Mouse (Mus musculus) forebrain, embryonic 11.5 days (tissue): ENCODE measurements around the gene Ecpas. TPM values are rescaled to one million over a fixed set of nuclear protein-coding genes. Genes with fewer than 3 reads are reported as not detected.

Experiments
- ATAC-seq: fragments of 200-750 bp; cut with Nextera tagmentation; replicated peaks from 2 replicates; pipeline ENCODE4 v1.8.0; 2017; ENCODE audit warnings: moderate TSS enrichment; ENCODE audit not compliant: low FRiP score
- DNase-seq: peaks from one replicate; pipeline ENCODE4 v3.0.0-alpha.2; 2017; ENCODE audit warnings: low spot score
- H3K27ac ChIP-seq: fragments of 300-500 bp; sonication (generic); 2 replicates; pipeline ENCODE4 v1.5.1; 2014; ENCODE audit warnings: low read depth, low read length
- H3K27me3 ChIP-seq: fragments of 300-500 bp; sonication (generic); 2 replicates; pipeline ENCODE4 v1.6.1; 2014; ENCODE audit warnings: mild to moderate bottlenecking, low read length, mixed read lengths; ENCODE audit not compliant: control insufficient read depth, insufficient read depth
- H3K36me3 ChIP-seq: fragments of 300-500 bp; sonication (generic); 2 replicates; pipeline ENCODE4 v1.6.1; 2014; ENCODE audit warnings: mild to moderate bottlenecking, low read length, moderate library complexity, mixed read lengths; ENCODE audit not compliant: control insufficient read depth, insufficient read depth
- H3K4me1 ChIP-seq: fragments of 300-500 bp; sonication (generic); replicated peaks from 2 replicates; pipeline ENCODE4 v1.6.1; 2014; ENCODE audit warnings: low read length, mixed read lengths; ENCODE audit not compliant: control insufficient read depth, insufficient read depth
- H3K4me2 ChIP-seq: fragments of 300-500 bp; sonication (generic); 2 replicates; pipeline ENCODE4 v1.6.1; 2014; ENCODE audit warnings: low read depth, mild to moderate bottlenecking, low read length, moderate library complexity, mixed read lengths; ENCODE audit not compliant: severe bottlenecking
- H3K4me3 ChIP-seq: fragments of 300-500 bp; sonication (generic); 2 replicates; pipeline ENCODE4 v1.5.1; 2014; ENCODE audit warnings: low read depth, low read length
- H3K9ac ChIP-seq: fragments of 300-500 bp; sonication (generic); 2 replicates; pipeline ENCODE4 v1.6.1; 2014; ENCODE audit warnings: low read length
- H3K9me3 ChIP-seq: fragments of 300-500 bp; sonication (generic); 2 replicates; pipeline ENCODE4 v1.6.1; 2016; ENCODE audit warnings: low read length, mixed read lengths; ENCODE audit not compliant: control insufficient read depth
- WGBS: fragments of 180-500 bp; shearing (Covaris S2); extraction: QIAGEN DNeasy Blood & Tissue Kit; methylation state at CpG from one replicate; pipeline ENCODE4 v1.1.7; 2014; 5-methylcytosine and 5-hydroxymethylcytosine counted together
- polyA plus RNA-seq: library from polyadenylated mRNA; unstranded; fragments of >200 nt; fragmentation: Nextera tagmentation; extraction: Ambion mirVana; gene quantifications from 2 replicates; pipeline ENCODE4 v1.2.1, GENCODE M21; 2014

The Ecpas gene
- polyA plus RNA-seq, 1 experiment from 2014 or later, result 43.2 TPM

GRCm38 (mm10) chr4:58941638-58942037 lies 29.1 kb upstream of the Ecpas start:
- Histone ChIP-seq H3K27ac (no peak overlapping the region), H3K36me3 (no peaks in the 10 kb centered on the region), H3K4me2 (no peak overlapping the region), H3K4me1 (peaks cover 2% of the 10 kb centered on the region; the same call in 1 of the 2 replicates), H3K27me3 (no peaks in the 10 kb centered on the region), H3K9me3 (no peaks in the 10 kb centered on the region), H3K4me3 (no peak overlapping the region), H3K9ac (no peak overlapping the region)
- ATAC-seq (no peak), DNase-seq (no peak)

GRCm38 (mm10) chr4:58935846-58936245 lies 23.3 kb upstream of the Ecpas start:
- no peaks in the 10 kb centered on the region for H3K9me3 ChIP-seq
- no peaks in the 10 kb centered on the region for H3K4me1 ChIP-seq
- no peak for DNase-seq
- no peak overlapping the region for H3K4me3 ChIP-seq
- WGBS, result 66% methylated on average over 3 of the region's 3 CpGs
- no peak overlapping the region for H3K27ac ChIP-seq
- ATAC-seq, result no peak
- H3K9ac ChIP-seq, result no peak overlapping the region
- H3K27me3 ChIP-seq, result no peaks in the 10 kb centered on the region
- no peaks in the 10 kb centered on the region for H3K36me3 ChIP-seq
- H3K4me2 ChIP-seq, result no peak overlapping the region

- Histone ChIP-seq H3K36me3 (no peaks in the 10 kb centered on the region), H3K4me1 (no peaks in the 10 kb centered on the region), H3K9me3 (no peaks in the 10 kb centered on the region), H3K27me3 (no peaks in the 10 kb centered on the region), H3K27ac (no peak overlapping the region), H3K9ac (no peak overlapping the region), H3K4me2 (no peak overlapping the region), H3K4me3 (no peak overlapping the region)
- WGBS, result 53% methylated on average over 15 of the region's 15 CpGs
- DNase-seq, result no peak
- no peak for ATAC-seq
Measured at GRCm38 (mm10) chr4:58934746-58935476, 22.4 kb upstream of the Ecpas start.

- no peak overlapping the region for H3K9ac ChIP-seq
Measured at GRCm38 (mm10) chr4:58934308-58934707, 21.8 kb upstream of the Ecpas start.

GRCm38 (mm10) chr4:58932541-58932940 lies 20.0 kb upstream of the Ecpas start:
- ATAC-seq, result no peak
- WGBS, result 86% methylated on average over 6 of the region's 6 CpGs

More at GRCm38 (mm10) chr4:58934308-58934707, 21.8 kb upstream of the Ecpas start:
- 83% methylated on average over 4 of the region's 4 CpGs for WGBS
- Histone ChIP-seq H3K4me1 (no peaks in the 10 kb centered on the region), H3K4me2 (no peak overlapping the region), H3K9me3 (no peaks in the 10 kb centered on the region), H3K36me3 (no peaks in the 10 kb centered on the region), H3K4me3 (no peak overlapping the region), H3K27me3 (no peaks in the 10 kb centered on the region), H3K27ac (no peak overlapping the region)
- DNase-seq (no peak), ATAC-seq (no peak)

GRCm38 (mm10) chr4:58927661-58928060 lies 15.1 kb upstream of the Ecpas start:
- no peaks in the 10 kb centered on the region for H3K27me3 ChIP-seq
- WGBS, result 69% methylated on average over 3 of the region's 3 CpGs
- H3K4me3 ChIP-seq, result no peak overlapping the region
- H3K27ac ChIP-seq, result no peak overlapping the region
- no peaks in the 10 kb centered on the region for H3K4me1 ChIP-seq
- no peaks in the 10 kb centered on the region for H3K36me3 ChIP-seq
- DNase-seq (no peak), ATAC-seq (no peak)
- H3K9me3 ChIP-seq, result no peaks in the 10 kb centered on the region
- H3K9ac ChIP-seq, result no peak overlapping the region
- no peak overlapping the region for H3K4me2 ChIP-seq

More at GRCm38 (mm10) chr4:58932541-58932940, 20.0 kb upstream of the Ecpas start:
- Histone ChIP-seq H3K36me3 (no peaks in the 10 kb centered on the region), H3K9me3 (no peaks in the 10 kb centered on the region), H3K27me3 (no peaks in the 10 kb centered on the region), H3K9ac (no peak overlapping the region), H3K4me3 (no peak overlapping the region), H3K4me1 (no peaks in the 10 kb centered on the region), H3K4me2 (no peak overlapping the region), H3K27ac (no peak overlapping the region)
- DNase-seq, result no peak

- H3K36me3 ChIP-seq, result no peaks in the 10 kb centered on the region
- no peak overlapping the region for H3K27ac ChIP-seq
- no peaks in the 10 kb centered on the region for H3K9me3 ChIP-seq
- 50% methylated on average over 2 of the region's 2 CpGs for WGBS
- H3K4me1 ChIP-seq, result no peaks in the 10 kb centered on the region
- no peak overlapping the region for H3K4me2 ChIP-seq
- ATAC-seq, result no peak
- no peak overlapping the region for H3K4me3 ChIP-seq
- H3K9ac ChIP-seq, result no peak overlapping the region
- H3K27me3 ChIP-seq, result no peaks in the 10 kb centered on the region
- no peak for DNase-seq
Measured at GRCm38 (mm10) chr4:58926120-58926519, 13.6 kb upstream of the Ecpas start.

GRCm38 (mm10) chr4:58925664-58926063 lies 13.1 kb upstream of the Ecpas start:
- H3K9me3 ChIP-seq, result no peaks in the 10 kb centered on the region
- 45% methylated on average over 5 of the region's 5 CpGs for WGBS
- H3K27ac ChIP-seq, result no peak overlapping the region
- DNase-seq (no peak), ATAC-seq (no peak)
- no peaks in the 10 kb centered on the region for H3K36me3 ChIP-seq
- H3K27me3 ChIP-seq, result no peaks in the 10 kb centered on the region
- no peak overlapping the region for H3K4me2 ChIP-seq
- H3K4me3 ChIP-seq, result no peak overlapping the region
- H3K4me1 ChIP-seq, result no peaks in the 10 kb centered on the region
- no peak overlapping the region for H3K9ac ChIP-seq

- H3K36me3 ChIP-seq, result no peaks in the 10 kb centered on the region
- DNase-seq (no peak), ATAC-seq (no peak)
- H3K4me3 ChIP-seq, result no peak overlapping the region
- no peak overlapping the region for H3K4me2 ChIP-seq
- no peaks in the 10 kb centered on the region for H3K4me1 ChIP-seq
- H3K9me3 ChIP-seq, result no peaks in the 10 kb centered on the region
- no peaks in the 10 kb centered on the region for H3K27me3 ChIP-seq
- WGBS, result 87% methylated on average over 2 of the region's 2 CpGs
- H3K9ac ChIP-seq, result no peak overlapping the region
- no peak overlapping the region for H3K27ac ChIP-seq
Measured at GRCm38 (mm10) chr4:58923933-58924332, 11.4 kb upstream of the Ecpas start.
